Mouse (Mus musculus) bone marrow, adult 2 months (tissue): ENCODE measurements around the gene Ghrh.

Experiments used
- CTCF ChIP-seq: fragments of 200-500 bp; IDR thresholded peaks from 2 replicates; pipeline ENCODE4 v1.5.1; 2011; ENCODE audit warnings: low read length, control low read depth; ENCODE audit not compliant: control insufficient read depth, insufficient read depth
- POLR2A ChIP-seq: fragments of 200-500 bp; IDR thresholded peaks from 2 replicates; pipeline ENCODE4 v1.6.1; 2011; ENCODE audit warnings: low read depth, mild to moderate bottlenecking, control low read depth, low read length, borderline replicate concordance; ENCODE audit not compliant: control insufficient read depth

DNA sequence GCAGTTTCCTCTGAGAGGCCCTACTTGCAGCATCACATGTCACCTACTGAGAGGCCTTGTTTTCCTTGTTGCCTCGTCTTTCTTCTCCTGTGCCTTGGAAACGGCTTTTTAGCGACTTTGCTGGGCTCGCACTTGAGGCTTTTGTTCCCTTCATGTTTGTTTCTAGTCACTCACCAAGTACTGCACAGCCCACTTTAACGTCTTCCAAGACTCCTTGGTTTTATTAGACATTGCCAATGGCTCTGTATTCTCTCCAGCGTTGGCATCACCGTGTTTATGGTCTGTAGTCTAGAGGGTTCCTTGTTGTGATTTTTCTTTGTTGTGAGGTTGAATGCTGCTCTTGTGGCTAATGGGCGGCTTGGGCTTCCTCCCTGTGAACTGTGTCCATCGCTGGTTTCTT is 44.2 kb downstream of the Ghrh start:
- TF ChIP-seq POLR2A (no peak), CTCF (no peak)
